Mouse (Mus musculus) E14TG2a.4 (cell line): ENCODE measurements at regions not wholly inside any gene's neighbourhood (a gene's known extent, or its start where the extent isn't known, plus 50 kb on each side); places are given as distances from the start of the nearest gene placed in this dataset.

Experiments used
- CTCF ChIP-seq: conservative IDR thresholded peaks from 2 replicates; pipeline ENCODE4 v1.5.1; 2014; ENCODE audit warnings: low read length
- NANOG ChIP-seq: IDR thresholded peaks from 2 replicates; pipeline ENCODE4 v1.6.1; 2014; ENCODE audit warnings: borderline replicate concordance, low read length, mixed read lengths

GRCm38 (mm10) chr15:10791516-10792112 lies 77.2 kb upstream of the Rai14 start:
- no peak for TF ChIP-seq CTCF
- TF ChIP-seq NANOG, result no peak
